Comparison of ENCODE assay signal across 25 mouse cellular contexts in the genomic region with DNA sequence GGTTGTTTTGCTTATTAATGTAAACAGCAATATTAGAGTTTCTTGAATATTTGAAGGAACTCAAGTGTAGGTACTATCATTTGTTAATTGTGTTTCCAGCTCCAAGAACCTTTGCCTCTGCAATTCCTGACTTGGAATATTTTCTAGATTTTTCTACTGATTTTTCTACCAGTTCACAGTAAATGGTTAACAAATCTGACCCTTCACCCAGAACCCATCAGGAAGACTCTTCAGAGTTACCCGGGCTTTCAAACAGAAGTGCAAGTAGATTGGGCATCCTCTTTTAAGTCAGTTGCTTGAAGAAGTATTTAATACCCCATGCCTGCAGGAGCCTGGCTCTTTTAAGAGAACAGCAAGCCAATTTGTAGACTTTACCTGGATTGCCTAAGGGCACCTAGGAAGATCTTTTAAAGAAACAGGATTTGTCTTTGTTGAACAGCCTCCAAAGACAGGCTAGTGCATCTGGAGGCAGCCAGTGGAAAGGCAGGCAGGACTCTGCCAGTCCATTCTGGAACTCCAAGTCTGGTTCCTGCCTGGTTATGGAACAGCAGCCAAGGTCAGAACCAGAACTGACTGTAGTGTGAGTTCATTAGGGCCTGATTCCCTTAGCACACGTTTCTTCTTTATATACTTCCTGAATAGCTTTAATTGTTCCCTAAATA. TPM values are rescaled to one million over a fixed set of nuclear protein-coding genes. Genes with fewer than 3 reads are reported as not detected.
A peak's percentile ranks its signal among the peaks of the same experiment; 100 is the strongest.
DNase-seq lines count a peak whose midpoint lies in the region; ATAC-seq and TF ChIP-seq lines count a peak whose summit lies in the region.
"Had no signal": no experiment of that assay in that cellular context is flagged by ENCODE, and none has a peak within 500 bp of the region (broad histone marks: within the 10 kb centered on the region; RNA-seq: fewer than 3 reads in every experiment).

No protein-coding gene starts in this region.

- H3K27ac ChIP-seq in kidney, embryonic 14.5 days (ENCODE audit: low read depth, low read length): no peak overlapping the region
- no peak overlapping the region for H3K27ac ChIP-seq in forebrain, embryonic 16.5 days (ENCODE audit: low read length)
- no peak overlapping the region for H3K27ac ChIP-seq in intestine, postnatal 0 days (ENCODE audit: low read depth, low read length)
- H3K27ac ChIP-seq: embryonic facial prominence, embryonic 12.5 days; forebrain, embryonic 10.5 days; heart, embryonic 15.5 days; hindbrain, embryonic 13.5 days; left cerebral cortex, adult 2 months; limb, embryonic 12.5 days; liver, embryonic 13.5 days; midbrain, embryonic 10.5 days had no signal

- peak; percentile 48 for DNase-seq in kidney, adult 18-20 months
- peak; percentile 22 for DNase-seq in brain, adult 2 months (ENCODE audit: low read depth, low spot score)
- peak; percentile 48 to 76 for DNase-seq in kidney, adult 8-10 months
- peak; percentile 23 to 75 for DNase-seq in kidney, postnatal 25 days
- DNase-seq: adrenal gland, postnatal 25 days; cerebellum, adult 8-10 months; cerebellum, postnatal 36 days; forebrain, postnatal 0 days; liver, embryonic 13.5 days; lung, adult 2 months; thymus, adult 2 months; thymus, postnatal 36 days had no signal

- H3K9ac ChIP-seq in kidney, embryonic 14.5 days (ENCODE audit: low read depth, low read length): no peak overlapping the region
- H3K9ac ChIP-seq in forebrain, embryonic 16.5 days (replicated peaks; ENCODE audit: low read depth, low read length): no peak overlapping the region
- H3K9ac ChIP-seq in intestine, postnatal 0 days (ENCODE audit: low read depth, low read length): no peak overlapping the region
- H3K9ac ChIP-seq: embryonic facial prominence, embryonic 12.5 days; forebrain, postnatal 0 days; heart, embryonic 15.5 days; hindbrain, embryonic 13.5 days; limb, embryonic 12.5 days; liver, embryonic 13.5 days had no signal

- H3K4me1 ChIP-seq in kidney, embryonic 14.5 days (ENCODE audit: control insufficient read depth, insufficient read depth, low read length): peaks cover 2% of the 10 kb centered on the region; the same call in 1 of the 2 replicates
- no peaks in the 10 kb centered on the region for H3K4me1 ChIP-seq in forebrain, embryonic 16.5 days (replicated peaks; ENCODE audit: control insufficient read depth, insufficient read depth, low read length)
- H3K4me1 ChIP-seq in intestine, postnatal 0 days (replicated peaks; ENCODE audit: control insufficient read depth, insufficient read depth, low read length): no peaks in the 10 kb centered on the region
- H3K4me1 ChIP-seq: forebrain, embryonic 10.5 days; hindbrain, embryonic 13.5 days; liver, embryonic 13.5 days; midbrain, embryonic 10.5 days had no signal

- 57% methylated on average over 2 of the region's 2 CpGs for WGBS in kidney, embryonic 14.5 days
- 50% methylated on average over 2 of the region's 2 CpGs for WGBS in forebrain, embryonic 16.5 days
- WGBS in intestine, postnatal 0 days: 34% methylated on average over 2 of the region's 2 CpGs

- ATAC-seq in kidney, embryonic 14.5 days (ENCODE audit: low FRiP score, low TSS enrichment): no peak
- ATAC-seq in forebrain, embryonic 16.5 days: no peak
- ATAC-seq in intestine, postnatal 0 days: no peak
- ATAC-seq: CD4-positive, CD25-positive, alpha-beta regulatory T cell, adult 4 months; forebrain, postnatal 0 days; intestine, embryonic 16.5 days; midbrain, embryonic 16.5 days had no signal

- no peak overlapping the region for H3K4me2 ChIP-seq in kidney, embryonic 14.5 days (replicated peaks; ENCODE audit: low read depth, low read length)
- no peak overlapping the region for H3K4me2 ChIP-seq in forebrain, embryonic 16.5 days (ENCODE audit: low read length)
- no peak overlapping the region for H3K4me2 ChIP-seq in intestine, postnatal 0 days (replicated peaks; ENCODE audit: low read depth)
- H3K4me2 ChIP-seq: embryonic facial prominence, embryonic 12.5 days; heart, embryonic 15.5 days; hindbrain, embryonic 13.5 days; limb, embryonic 12.5 days; liver, embryonic 13.5 days had no signal

- H3K27me3 ChIP-seq in kidney, embryonic 14.5 days (ENCODE audit: control insufficient read depth, insufficient read depth, low read length): no peaks in the 10 kb centered on the region
- no peaks in the 10 kb centered on the region for H3K27me3 ChIP-seq in forebrain, embryonic 16.5 days (replicated peaks; ENCODE audit: control insufficient read depth, insufficient read depth, low read length)
- H3K27me3 ChIP-seq in intestine, postnatal 0 days (replicated peaks; ENCODE audit: control insufficient read depth, insufficient read depth, low read length): no peaks in the 10 kb centered on the region
- H3K27me3 ChIP-seq: embryonic facial prominence, embryonic 12.5 days; heart, embryonic 15.5 days; hindbrain, embryonic 13.5 days; limb, embryonic 12.5 days; liver, embryonic 13.5 days had no signal

- no peak for TF ChIP-seq CTCF in intestine, postnatal 0 days (IDR thresholded peaks at IDR 0.05; ENCODE audit: low read depth)

- H3K9me3 ChIP-seq in kidney, embryonic 14.5 days (ENCODE audit: control insufficient read depth, low read length): no peaks in the 10 kb centered on the region
- no peaks in the 10 kb centered on the region for H3K9me3 ChIP-seq in forebrain, embryonic 16.5 days (ENCODE audit: control insufficient read depth, low read length)
- H3K9me3 ChIP-seq in intestine, postnatal 0 days (ENCODE audit: control insufficient read depth): no peaks in the 10 kb centered on the region
- H3K9me3 ChIP-seq: embryonic facial prominence, embryonic 12.5 days; forebrain, embryonic 10.5 days; heart, embryonic 15.5 days; hindbrain, embryonic 13.5 days; limb, embryonic 12.5 days; liver, embryonic 13.5 days; midbrain, embryonic 10.5 days had no signal

- no peaks in the 10 kb centered on the region for H3K36me3 ChIP-seq in kidney, embryonic 14.5 days (ENCODE audit: control insufficient read depth, insufficient read depth, low read length)
- no peaks in the 10 kb centered on the region for H3K36me3 ChIP-seq in forebrain, embryonic 16.5 days (ENCODE audit: control insufficient read depth, insufficient read depth)
- H3K36me3 ChIP-seq in intestine, postnatal 0 days (ENCODE audit: control insufficient read depth, insufficient read depth): no peaks in the 10 kb centered on the region; the same call in 1 of the 2 replicates
- H3K36me3 ChIP-seq: embryonic facial prominence, embryonic 12.5 days; forebrain, embryonic 10.5 days; heart, embryonic 15.5 days; limb, embryonic 12.5 days; liver, embryonic 13.5 days had no signal

- no peak overlapping the region for H3K4me3 ChIP-seq in kidney, embryonic 14.5 days (ENCODE audit: low read length)
- no peak overlapping the region for H3K4me3 ChIP-seq in forebrain, embryonic 16.5 days (replicated peaks; ENCODE audit: low read length)
- no peak overlapping the region for H3K4me3 ChIP-seq in intestine, postnatal 0 days (ENCODE audit: low read depth, low read length)
- H3K4me3 ChIP-seq: embryonic facial prominence, embryonic 12.5 days; forebrain, embryonic 10.5 days; heart, embryonic 15.5 days; hindbrain, embryonic 13.5 days; left cerebral cortex, adult 2 months; limb, embryonic 12.5 days; liver, embryonic 13.5 days; midbrain, embryonic 10.5 days had no signal

RNA-seq across cellular contexts. Expression of gene Gsdme, which starts 48.8 kb away (rescaled TPM):
- 61.7 and 65.6 TPM in 2 replicates for polyA plus RNA-seq in kidney, embryonic 14.5 days (2014; fragmentation: Nextera tagmentation; extraction: Ambion mirVana)
- polyA plus RNA-seq in forebrain, embryonic 16.5 days (2015; fragmentation: Nextera tagmentation; extraction: Ambion mirVana): 96.1 and 102 TPM in 2 replicates
- polyA plus RNA-seq in intestine, postnatal 0 days (2015; fragmentation: Nextera tagmentation; extraction: Ambion mirVana): 25.6 and 27.0 TPM in 2 replicates
